Mouse (Mus musculus) cerebellum, adult 9-11 months (tissue): ENCODE data around the gene Adra1b.

Experiments
- DNase-seq: peaks from one replicate; pipeline ENCODE4 v3.0.0; 2022

Gene Adra1b

GRCm38 (mm10) chr11:43901051-43901654, at the start of gene Adra1b:
Gene Adra1b (minus strand): TSS chr11:43901210.
- DNase-seq = no peak

GRCm38 (mm10) chr11:43950274-43950673, 49.3 kb upstream of the Adra1b start:
- no peak for DNase-seq

- DNase-seq = no peak
Measured at GRCm38 (mm10) chr11:43943781-43944180, 42.8 kb upstream of the Adra1b start.

GRCm38 (mm10) chr11:43943167-43943566, 42.2 kb upstream of the Adra1b start:
- DNase-seq = no peak

- no peak for DNase-seq
Measured at GRCm38 (mm10) chr11:43940501-43941202, 39.6 kb upstream of the Adra1b start.

GRCm38 (mm10) chr11:43936023-43936422, 35.0 kb upstream of the Adra1b start:
- DNase-seq = no peak

- DNase-seq = peak; percentile 7
Measured at GRCm38 (mm10) chr11:43933480-43933879, 32.5 kb upstream of the Adra1b start.

- no peak for DNase-seq
Measured at GRCm38 (mm10) chr11:43933000-43933399, 32.0 kb upstream of the Adra1b start.

- no peak for DNase-seq
Measured at GRCm38 (mm10) chr11:43930191-43930590, 29.2 kb upstream of the Adra1b start.

GRCm38 (mm10) chr11:43929706-43930105, 28.7 kb upstream of the Adra1b start:
- DNase-seq = no peak

GRCm38 (mm10) chr11:43929178-43929577, 28.2 kb upstream of the Adra1b start:
- DNase-seq = peak; percentile 13

- peak; percentile 30 for DNase-seq
Measured at GRCm38 (mm10) chr11:43927133-43927815, 26.3 kb upstream of the Adra1b start.

GRCm38 (mm10) chr11:43926163-43926562, 25.2 kb upstream of the Adra1b start:
- DNase-seq = no peak

- DNase-seq = no peak
Measured at GRCm38 (mm10) chr11:43925584-43925983, 24.6 kb upstream of the Adra1b start.

GRCm38 (mm10) chr11:43921701-43922100, 20.7 kb upstream of the Adra1b start:
- DNase-seq = no peak

GRCm38 (mm10) chr11:43919492-43920055, 18.6 kb upstream of the Adra1b start:
- DNase-seq = no peak

- no peak for DNase-seq
Measured at GRCm38 (mm10) chr11:43914552-43915447, 13.8 kb upstream of the Adra1b start.

GRCm38 (mm10) chr11:43912136-43912888, 11.3 kb upstream of the Adra1b start:
- no peak for DNase-seq

- no peak for DNase-seq
Measured at GRCm38 (mm10) chr11:43911646-43912045, 10.6 kb upstream of the Adra1b start.

GRCm38 (mm10) chr11:43903351-43903750, 2.3 kb upstream of the Adra1b start:
- DNase-seq = no peak

- DNase-seq = no peak
Measured at GRCm38 (mm10) chr11:43899696-43900095, 1.3 kb downstream of the Adra1b start.

GRCm38 (mm10) chr11:43895323-43895722, 5.7 kb downstream of the Adra1b start:
- no peak for DNase-seq
